Mouse (Mus musculus): ENCODE results near the gene Arrdc2. TPM values are rescaled to one million over a fixed set of nuclear protein-coding genes. Genes with fewer than 3 reads are reported as not detected.
A peak's percentile ranks its signal among the peaks of the same experiment; 100 is the strongest.

The Arrdc2 gene
- total RNA-seq, 1 experiment from 2014 or later = 7.3 TPM

GRCm38 (mm10) chr8:70865350-70866000 lies 26.0 kb upstream of the Arrdc2 start:
- ATAC-seq (replicated peaks; ENCODE audit: low read depth, poor library complexity, severe bottlenecking) = peak; percentile 71

- no peak for ATAC-seq (replicated peaks; ENCODE audit: low read depth, poor library complexity, severe bottlenecking)
Measured at GRCm38 (mm10) chr8:70864712-70865221, 25.2 kb upstream of the Arrdc2 start.

- no peak for ATAC-seq (replicated peaks; ENCODE audit: low read depth, poor library complexity, severe bottlenecking)
Measured at GRCm38 (mm10) chr8:70863956-70864711, 24.6 kb upstream of the Arrdc2 start.

- 0 out of 2 replicates have a peak, but pooled peaks have one; percentile 19 for ATAC-seq (replicated peaks; ENCODE audit: low read depth, poor library complexity, severe bottlenecking)
Measured at GRCm38 (mm10) chr8:70862824-70863641, 23.5 kb upstream of the Arrdc2 start, which contains the start of gene Kcnn1. TSS of gene Kcnn1 (minus strand) at chr8:70863258.

GRCm38 (mm10) chr8:70857516-70857915 lies 18.0 kb upstream of the Arrdc2 start:
- no peak for ATAC-seq (replicated peaks; ENCODE audit: low read depth, poor library complexity, severe bottlenecking)

GRCm38 (mm10) chr8:70856541-70857197 lies 17.1 kb upstream of the Arrdc2 start:
- ATAC-seq (replicated peaks; ENCODE audit: low read depth, poor library complexity, severe bottlenecking) = peak; percentile 51

GRCm38 (mm10) chr8:70856028-70856427 lies 16.5 kb upstream of the Arrdc2 start:
- ATAC-seq (replicated peaks; ENCODE audit: low read depth, poor library complexity, severe bottlenecking) = no peak

GRCm38 (mm10) chr8:70853863-70854262 lies 14.3 kb upstream of the Arrdc2 start:
- ATAC-seq (replicated peaks; ENCODE audit: low read depth, poor library complexity, severe bottlenecking) = peak; percentile 91

- ATAC-seq (replicated peaks; ENCODE audit: low read depth, poor library complexity, severe bottlenecking) = no peak
Measured at GRCm38 (mm10) chr8:70852595-70853231, 13.2 kb upstream of the Arrdc2 start.

GRCm38 (mm10) chr8:70851837-70852236 lies 12.3 kb upstream of the Arrdc2 start:
- ATAC-seq (replicated peaks; ENCODE audit: low read depth, poor library complexity, severe bottlenecking) = no peak

GRCm38 (mm10) chr8:70850947-70851346 lies 11.4 kb upstream of the Arrdc2 start:
- ATAC-seq (replicated peaks; ENCODE audit: low read depth, poor library complexity, severe bottlenecking) = no peak

- ATAC-seq (replicated peaks; ENCODE audit: low read depth, poor library complexity, severe bottlenecking) = no peak
Measured at GRCm38 (mm10) chr8:70850132-70850845, 10.8 kb upstream of the Arrdc2 start.

- no peak for ATAC-seq (replicated peaks; ENCODE audit: low read depth, poor library complexity, severe bottlenecking)
Measured at GRCm38 (mm10) chr8:70849333-70849990, 9.9 kb upstream of the Arrdc2 start.

- ATAC-seq (replicated peaks; ENCODE audit: low read depth, poor library complexity, severe bottlenecking) = no peak
Measured at GRCm38 (mm10) chr8:70846371-70847154, 7.0 kb upstream of the Arrdc2 start.

GRCm38 (mm10) chr8:70845108-70845507 lies 5.6 kb upstream of the Arrdc2 start:
- ATAC-seq (replicated peaks; ENCODE audit: low read depth, poor library complexity, severe bottlenecking) = no peak

- ATAC-seq (replicated peaks; ENCODE audit: low read depth, poor library complexity, severe bottlenecking) = peak; percentile 40
Measured at GRCm38 (mm10) chr8:70844523-70844922, 5.0 kb upstream of the Arrdc2 start.

GRCm38 (mm10) chr8:70843941-70844340 lies 4.4 kb upstream of the Arrdc2 start:
- no peak for ATAC-seq (replicated peaks; ENCODE audit: low read depth, poor library complexity, severe bottlenecking)

Measured in common myeloid progenitor, adult 5-6 weeks (primary cell).